Mouse (Mus musculus) yolk sac, embryonic 10.5 days (tissue): ENCODE results near the gene Atxn7l1.

Experiments
- DNase-seq: peaks from one replicate; pipeline ENCODE4 v3.0.0-alpha.2; 2017; ENCODE audit warnings: low spot score

Gene Atxn7l1

DNA sequence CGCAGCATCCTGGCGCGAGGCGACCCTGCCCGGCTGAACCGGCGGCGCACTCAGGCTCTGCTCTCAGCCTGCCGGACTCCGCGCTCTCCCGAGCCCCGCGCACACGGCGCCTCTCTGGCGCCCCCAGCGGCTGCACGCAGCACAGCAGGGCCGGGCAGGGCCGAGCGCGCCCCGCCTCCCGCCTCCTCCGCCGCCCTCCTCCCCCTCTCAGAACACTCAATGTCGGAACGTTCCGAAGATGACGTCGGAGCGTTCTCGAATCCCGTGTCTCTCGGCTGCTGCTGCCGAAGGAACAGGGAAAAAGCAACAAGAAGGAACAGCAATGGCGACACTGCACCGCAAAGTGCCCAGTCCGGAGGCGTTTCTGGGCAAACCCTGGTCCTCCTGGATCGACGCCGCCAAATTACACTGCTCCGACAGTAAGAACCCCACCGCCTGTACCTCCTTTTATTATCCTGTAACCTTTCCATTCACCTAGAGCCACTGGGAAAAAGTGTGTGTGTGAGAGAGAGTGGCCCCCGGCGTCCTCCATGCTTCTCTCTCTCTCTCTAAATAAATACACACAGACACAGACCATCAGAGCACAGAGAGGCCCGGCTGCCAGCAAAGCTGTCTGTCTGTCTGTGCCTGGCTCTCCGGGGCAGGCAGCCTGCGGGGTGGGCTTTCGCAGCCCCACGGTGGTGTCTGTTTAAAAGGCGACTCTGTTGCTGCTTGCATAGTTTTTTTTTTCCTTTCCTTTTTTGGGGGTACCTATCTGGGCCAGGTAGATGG, at the start of gene Atxn7l1:
Gene Atxn7l1 (plus strand): TSS at position 197 of the 771 bp plus-strand sequence.
- DNase-seq: peak; percentile 93

DNA sequence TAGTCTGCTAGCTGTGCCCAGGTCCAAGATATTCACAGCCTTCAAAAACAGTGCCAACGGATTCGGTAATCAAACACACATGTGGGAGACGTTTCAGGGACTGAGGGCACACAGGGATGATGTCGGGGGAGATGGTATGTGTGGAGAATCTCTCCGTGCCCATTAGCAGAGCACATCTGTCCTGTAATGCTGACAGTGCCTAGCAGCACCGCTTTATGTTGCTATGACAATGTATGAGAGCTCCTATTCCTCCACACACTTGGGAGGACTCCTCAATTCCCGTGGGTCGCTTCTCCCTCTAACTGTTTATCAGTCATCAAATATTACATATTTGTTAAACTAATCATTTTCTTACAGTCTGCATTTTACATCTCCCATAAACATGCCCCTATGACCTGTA, 45.9 kb upstream of the Atxn7l1 start:
- DNase-seq: no peak

DNA sequence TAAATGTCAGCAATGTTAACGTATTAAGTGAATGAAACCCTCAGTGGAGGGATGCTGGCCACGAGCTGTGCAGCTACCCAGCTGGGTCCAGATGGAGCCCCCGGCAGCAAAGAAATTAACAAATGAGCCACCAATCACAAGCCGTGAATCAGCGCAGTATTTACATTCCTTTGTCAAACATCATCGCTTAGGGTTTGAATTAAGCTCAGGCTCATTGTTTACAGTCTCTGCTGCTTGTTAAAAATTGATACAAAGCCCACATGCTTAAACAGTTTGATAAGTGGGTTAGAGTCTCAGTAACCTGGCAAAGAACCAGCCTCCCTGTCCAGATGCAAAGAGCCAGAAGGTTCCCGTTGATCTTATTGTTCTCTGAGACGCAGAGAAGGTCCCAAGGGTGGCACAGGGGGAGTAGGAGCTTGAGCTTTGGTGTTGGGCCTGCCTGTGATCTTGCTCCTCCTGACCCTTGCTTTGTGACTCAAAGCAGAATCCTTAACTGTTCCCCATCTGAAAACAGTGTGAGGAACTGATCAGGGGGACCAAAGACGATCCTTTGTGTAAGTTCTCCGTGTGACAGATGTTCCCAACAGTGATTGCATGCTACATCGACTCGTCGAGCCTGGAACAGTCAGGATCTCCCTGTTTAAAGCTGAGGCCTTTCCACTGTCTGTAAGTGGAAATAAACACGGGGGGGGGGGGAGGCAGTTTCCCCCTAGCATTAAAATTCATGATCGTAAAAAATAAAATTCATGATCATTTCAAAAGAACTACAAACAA, 45.0 kb upstream of the Atxn7l1 start:
- peak; percentile 1 for DNase-seq

DNA sequence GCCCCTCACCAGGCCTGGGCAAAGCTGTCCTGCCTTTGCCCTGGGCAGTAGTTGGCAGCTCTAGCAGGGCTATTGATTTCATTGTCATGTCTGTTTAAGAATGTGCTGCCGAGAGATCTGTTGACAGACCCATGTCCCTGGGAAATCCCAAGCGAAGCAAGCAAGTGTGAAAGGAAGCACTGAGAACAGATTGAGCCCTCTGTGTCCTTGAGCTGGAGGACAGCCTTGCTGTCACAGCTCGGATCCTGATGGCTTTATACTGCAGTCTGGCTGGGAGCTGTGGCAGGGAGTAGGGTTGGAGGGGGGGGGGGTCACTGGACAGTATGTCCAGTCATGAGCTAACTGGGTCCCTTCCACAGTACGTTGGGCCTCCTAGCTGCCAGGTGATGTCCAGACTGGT, 41.8 kb upstream of the Atxn7l1 start:
- DNase-seq: no peak

DNA sequence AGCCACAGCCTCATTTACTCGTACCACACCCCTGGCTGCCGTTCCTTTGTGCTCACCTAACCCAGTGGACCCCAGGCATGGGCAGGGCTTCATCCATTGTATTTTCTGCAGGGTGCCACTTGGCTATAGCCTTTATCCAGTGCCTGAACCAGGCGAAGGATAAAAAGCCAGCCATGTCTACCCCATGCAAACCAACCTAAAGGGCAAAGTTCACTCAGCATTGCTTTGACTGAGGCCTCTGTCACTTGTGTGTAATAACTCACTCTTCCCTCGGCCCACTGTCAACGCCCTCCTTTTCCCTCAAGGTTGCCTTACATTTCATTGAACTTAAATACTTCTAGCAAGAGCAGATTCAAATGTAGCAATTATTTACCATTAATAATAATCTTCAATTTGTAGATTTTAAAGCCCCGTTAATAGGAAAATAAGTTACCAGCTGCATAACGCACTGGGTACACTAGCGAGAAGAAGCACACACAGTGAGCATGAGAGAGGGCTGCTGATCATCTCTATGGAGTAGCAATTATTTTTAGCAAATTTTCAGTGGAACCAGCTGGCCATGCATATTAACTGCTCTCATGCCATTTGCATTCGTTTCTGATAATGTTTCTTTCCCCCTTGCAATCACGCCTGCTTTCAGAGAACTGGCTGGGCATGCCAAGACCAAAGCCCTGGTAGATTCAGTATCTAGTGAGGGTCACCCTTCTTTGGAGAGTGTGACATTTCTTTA, 40.9 kb upstream of the Atxn7l1 start:
- no peak for DNase-seq

DNA sequence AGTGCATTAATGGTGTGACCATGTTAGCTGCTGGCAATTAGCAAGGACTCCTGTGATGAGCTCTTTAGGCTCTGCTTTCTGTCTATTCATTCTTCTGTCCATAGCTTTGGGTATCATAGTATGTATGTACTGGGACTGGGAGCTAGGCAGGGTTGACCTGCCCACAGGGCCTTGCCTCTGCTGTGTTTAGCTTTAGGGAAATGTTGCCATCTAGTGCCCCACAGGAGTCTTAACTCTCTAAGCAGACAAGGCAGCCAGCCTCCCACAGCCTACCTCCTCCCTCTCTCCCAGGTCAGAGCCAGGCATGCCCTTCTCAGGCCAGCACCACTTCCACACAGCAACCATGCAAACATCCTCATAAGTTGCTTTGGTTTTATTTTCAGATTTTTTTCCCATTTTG, 38.0 kb upstream of the Atxn7l1 start:
- DNase-seq: peak; percentile 7

DNA sequence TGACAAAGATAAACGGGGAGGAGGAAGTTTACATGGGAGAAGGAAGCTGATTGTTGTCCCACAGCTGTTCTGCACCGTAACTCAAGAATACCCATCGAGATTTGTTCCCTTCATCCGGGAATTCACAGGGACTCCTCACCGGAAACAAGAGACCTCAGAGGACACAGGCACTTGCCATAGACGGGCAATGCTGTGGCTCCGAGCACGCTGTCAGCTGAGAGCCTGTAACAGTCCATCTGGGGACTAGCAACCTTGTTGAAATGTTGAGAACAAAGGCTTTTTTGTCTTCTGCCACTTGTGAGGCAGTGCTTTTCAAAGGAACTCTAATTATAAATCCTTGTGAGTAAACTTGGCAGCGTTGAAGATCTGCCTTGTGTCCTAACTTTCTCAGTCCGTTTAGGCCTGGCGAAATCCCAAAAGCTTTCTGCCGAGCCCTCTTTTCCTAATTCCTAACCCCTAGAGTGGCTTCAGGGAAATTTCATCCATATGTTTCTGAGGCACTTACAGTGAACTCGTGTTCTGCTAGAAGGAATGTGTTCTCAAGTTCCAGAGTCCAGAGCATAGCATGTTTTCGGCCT, 36.5 kb upstream of the Atxn7l1 start:
- DNase-seq: no peak

DNA sequence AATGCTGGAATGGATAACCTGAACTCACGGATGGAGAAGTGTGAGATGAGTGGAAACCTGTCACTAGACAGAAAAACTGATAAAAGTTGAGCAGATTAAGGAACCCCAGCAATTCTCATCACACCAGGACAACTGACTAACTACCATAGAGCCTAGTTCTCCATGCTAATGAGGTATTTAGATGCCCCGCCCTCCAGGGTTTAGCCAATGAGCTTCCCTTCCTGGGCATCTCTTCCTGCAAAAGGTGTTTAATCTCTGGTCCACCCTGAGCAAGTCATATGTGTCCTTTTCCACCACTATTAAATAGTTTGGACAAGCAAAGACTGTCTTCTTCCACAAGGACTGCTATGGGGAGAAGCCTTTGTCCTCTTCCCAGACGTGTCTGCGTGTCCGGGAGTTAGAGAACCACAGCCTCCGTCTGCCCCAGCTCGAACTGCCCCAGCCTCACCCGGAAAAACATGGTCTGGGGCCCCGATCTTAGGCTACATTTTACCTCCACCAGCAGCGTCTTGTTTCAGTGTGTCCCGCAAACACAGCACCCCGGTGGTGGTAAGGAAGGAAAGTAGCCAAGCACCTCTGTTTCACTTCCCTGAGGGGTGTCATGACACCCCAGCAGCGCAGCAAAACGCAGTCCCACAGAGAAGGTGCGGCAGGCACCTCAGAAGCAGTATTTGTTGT, 28.7 kb upstream of the Atxn7l1 start:
- DNase-seq: no peak

DNA sequence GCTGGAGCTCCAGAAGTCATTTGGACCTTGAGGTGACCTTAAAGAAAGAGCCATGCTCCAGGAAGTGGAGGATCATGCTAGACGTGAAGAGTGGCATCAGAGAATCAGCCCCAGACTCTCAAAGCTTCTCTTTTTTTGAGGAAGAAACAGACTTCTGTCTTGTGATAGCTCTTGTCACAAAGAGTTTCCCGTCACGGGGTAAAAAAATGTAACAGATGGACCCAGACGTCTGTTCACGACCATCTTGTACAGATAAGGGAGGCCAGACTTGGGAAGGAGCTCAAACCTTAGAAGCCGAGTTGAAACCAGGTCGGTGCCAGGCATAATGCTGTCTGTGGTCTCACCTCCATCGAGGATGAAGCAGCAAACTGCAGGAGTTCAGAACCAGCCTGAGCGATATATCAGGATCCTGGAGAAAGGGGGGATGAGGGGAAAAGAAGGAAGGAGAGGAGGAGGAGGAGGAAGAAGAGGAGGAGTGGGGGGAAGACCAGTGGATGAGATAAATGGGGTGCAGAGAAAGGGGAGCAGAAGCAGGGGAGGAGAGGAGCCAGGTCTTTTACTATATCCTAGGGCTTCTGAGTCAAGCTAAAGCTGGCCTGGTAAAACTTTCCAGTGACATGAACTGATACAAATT, 21.8 kb upstream of the Atxn7l1 start:
- no peak for DNase-seq

DNA sequence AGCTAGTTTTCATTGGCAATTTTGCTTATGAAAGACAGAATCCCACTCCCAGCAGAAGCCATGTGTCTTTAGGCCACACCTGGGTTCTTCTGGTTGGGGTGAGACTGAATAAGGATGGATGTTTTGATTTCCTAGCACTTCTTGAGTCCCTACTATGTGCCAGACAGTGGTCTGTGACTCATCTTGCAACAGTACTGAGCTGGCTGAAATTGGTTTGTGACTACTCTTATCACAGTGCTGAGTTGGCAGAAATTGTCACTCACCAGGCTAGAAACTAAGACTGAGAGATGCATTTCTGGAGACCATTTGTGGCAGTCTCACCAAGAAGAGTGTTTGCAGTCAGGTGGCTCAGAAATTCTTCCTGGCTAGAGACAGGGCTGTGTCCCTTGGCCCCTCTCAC, 21.2 kb upstream of the Atxn7l1 start:
- no peak for DNase-seq

DNA sequence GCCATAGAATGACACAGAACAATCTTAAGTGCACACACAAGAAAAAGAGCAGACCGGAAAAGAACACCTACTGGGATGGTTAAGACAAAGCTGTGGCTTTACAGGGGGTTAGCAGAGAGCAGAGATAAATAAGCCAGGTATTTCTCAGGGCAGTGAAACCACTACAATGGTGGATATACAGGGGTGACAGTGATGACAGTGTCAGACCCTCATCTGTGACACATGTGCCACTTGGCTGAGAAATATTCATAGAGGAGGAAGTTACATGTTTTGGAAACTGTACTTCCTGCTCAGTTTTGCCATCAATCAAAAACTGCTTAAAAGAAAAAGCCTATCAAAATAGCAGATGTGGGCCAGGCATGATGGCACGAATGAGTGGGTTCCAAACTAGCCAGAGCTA, 19.4 kb upstream of the Atxn7l1 start:
- DNase-seq: no peak

DNA sequence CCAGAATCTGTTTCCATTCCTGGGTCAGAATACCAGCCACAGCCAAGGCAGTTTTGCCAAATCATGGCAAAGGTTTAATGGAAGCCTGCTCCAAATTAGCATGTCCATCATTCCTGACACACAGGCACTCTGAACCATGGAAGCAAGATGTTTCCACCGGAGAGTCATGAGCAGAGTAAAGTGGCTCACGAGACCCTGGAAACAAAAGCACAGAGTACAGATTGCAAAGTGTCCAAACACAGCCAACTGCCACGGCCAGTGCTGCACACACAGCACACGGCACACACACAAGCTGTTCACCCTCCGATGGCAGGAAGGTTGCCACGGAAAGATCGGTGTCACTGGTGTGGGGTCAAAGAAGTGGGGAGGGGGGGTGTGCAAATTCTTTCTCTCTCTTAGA, 18.8 kb upstream of the Atxn7l1 start:
- DNase-seq: no peak

DNA sequence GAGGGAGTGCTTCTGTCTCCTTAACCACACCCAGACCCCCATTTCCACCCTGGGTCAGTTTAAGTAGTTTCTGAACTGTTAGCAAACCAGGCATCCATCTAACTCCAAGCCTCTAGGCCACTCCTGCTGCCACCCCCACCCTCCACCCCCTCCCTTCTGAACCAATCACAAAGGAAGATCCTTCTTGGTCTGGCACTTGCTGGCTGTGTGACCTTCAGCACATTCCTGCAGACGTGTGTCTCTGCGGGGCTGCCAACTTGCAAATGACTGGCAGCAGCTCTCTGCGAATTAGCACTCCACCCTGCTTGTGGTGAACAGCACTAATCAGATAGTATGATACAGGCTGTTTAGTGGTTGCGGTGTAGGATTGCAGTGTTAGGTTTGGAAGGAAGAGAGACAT, 18.1 kb upstream of the Atxn7l1 start:
- DNase-seq: no peak

DNA sequence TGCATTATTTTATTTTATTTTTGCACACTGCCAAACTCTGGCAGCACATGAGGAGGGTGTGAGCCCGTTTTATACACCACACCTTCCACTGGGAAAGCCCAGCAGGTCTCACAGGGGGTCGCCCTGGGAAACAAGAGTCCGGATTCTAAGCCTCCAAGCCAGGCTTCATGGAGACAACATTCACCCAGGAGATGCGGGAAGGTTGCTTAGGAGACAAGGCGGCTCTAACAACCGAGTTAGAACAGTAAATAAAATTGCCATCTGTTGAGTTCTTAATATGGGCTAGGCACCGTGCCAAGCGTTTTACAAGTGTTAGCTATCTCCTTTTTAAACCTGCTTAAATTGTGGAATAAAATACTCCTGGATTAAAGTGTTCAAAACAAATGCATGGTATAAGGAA, 17.1 kb upstream of the Atxn7l1 start:
- no peak for DNase-seq

DNA sequence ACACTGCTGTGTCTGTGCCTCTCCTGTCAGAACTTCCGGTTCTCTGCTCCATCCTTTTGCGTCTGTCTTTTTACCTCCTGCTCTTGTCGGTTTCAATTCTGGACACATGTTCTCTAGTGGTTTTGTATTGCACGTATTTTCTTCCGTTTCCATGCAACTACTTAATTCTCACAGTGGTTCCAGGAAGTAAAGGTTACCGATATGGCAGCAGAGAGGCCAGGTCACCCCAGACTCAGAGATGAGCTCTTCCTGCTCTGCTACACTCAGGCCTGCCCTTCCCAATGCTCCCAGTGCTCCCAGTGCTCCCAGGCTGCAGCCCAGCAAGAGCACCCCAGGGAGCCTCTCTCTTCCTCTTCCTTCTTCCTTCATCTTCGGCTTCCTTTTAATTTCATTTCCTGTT, 15.7 kb upstream of the Atxn7l1 start:
- DNase-seq: no peak

DNA sequence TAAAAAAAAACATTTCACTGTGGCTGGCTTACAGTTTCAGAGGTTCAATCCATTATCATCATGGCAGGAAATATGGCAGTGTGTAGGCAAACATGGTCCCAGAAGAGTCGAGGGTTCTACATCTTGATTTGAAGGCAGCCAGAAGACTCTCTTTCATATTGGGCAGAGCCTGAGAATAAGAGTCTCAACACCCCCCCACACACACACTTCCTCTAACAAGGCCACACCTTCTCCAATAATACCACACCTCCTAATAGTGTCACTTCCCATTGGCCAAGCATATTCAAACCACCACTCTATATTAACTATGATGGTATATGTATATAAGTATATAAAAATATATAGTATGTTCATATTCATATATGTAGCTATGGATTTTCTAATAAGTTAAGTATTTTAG, 9.6 kb upstream of the Atxn7l1 start:
- DNase-seq: no peak

DNA sequence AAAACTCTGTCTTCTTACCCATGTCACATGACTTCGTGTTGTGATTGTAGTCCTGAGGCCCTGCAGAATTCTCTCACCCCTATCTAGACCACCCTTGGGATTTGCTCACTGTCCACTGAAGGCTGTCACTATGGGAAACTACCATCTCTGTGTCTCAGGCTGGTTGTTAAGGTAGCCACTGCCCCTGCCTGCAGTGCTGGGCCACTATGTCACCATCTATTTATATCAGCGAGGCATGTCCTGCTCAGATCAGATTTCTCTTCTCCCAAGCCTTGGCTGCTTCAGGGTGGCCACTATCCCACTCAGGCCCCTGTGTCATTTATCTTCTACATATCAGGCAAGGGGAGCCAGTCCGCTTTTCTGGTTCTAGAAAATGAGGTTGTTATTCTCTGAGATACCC, 8.4 kb upstream of the Atxn7l1 start:
- no peak for DNase-seq

DNA sequence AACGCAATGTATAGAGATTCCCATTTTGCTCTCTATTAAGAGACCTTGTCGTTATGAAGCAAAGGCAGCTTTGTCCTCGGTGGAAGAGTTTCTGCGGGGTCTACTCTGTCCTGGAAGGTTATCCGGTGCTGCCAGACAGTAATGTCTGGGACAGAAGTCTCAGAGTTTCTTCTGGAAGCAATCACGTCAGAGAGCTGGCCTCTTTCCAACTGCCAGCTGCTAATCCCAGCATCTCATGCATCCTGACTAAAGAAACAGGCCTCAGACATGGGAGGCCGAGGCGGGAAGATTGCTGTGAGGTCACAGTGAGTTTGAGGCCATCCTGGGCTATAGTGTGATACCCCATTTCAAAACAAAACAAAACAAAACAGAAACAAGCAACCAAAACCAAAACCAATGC, 3.0 kb upstream of the Atxn7l1 start:
- no peak for DNase-seq

DNA sequence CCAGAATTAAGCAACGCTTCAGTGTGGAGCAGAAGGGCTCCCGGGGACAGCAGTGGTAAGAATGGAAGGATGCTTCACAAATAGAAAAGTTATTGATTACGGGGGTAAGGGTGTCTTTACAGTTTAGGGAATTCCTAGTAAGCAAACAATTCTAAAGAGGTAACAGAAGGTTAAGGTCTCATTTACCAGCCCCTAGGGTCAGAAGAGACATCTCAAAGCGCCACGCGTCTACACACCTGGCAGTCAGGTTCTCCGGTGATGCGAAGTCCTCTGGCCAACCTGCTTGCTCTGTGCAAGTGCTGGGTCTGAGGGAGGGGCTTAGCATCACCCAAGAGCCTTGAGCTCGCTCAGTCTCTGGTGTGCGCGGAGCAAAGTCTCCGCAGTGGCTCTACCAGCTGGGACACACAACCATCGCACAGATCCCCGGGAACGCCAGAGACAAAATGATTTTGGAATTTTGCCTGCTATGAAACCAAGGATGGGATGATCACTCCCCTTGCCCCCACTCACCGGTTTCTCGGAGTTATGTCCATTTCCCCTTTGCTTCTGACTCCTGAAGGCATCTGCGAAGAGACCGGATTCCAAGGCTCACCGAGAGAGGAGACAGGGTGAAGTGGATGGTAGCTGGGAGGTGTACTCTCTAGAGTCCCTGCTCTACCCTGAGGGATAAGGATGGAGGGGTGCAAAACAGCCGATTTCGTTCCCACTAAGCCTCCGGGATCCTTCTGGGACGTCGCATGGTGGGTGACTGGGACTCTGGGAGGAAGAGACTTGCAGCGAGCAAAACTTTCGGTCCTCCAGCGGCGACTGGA, 665 bp upstream of the Atxn7l1 start:
- DNase-seq: no peak

DNA sequence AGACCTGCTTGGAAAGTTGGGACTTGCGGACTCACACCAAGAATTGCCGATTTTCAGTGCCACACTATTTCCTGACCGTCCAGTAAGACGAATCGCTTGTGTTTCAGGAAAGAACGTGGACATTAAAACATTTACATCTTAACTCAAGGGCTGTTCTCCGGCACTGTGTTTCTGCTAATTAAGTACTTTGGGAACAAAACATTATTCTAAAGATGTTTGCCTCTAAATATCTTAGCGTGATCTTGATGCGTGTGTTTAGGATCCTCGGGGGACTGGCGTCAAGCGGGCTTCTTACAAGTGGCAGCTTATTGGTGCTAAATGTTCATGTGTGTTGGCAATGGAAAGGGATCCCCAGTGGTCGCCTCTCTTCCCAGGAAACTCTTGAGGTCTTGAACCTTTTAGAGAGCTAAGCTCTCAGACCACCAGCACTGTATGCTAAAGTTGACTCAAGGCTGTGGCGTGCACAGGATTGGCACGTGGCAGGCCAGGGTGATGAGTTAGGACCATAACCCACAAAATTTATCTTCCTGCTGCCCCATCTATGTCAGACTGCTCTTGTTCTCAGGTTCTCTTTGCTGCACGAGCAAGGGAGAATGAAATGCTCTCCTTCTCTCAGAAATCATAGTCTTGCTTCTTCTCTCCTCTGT, 2.2 kb downstream of the Atxn7l1 start:
- DNase-seq: no peak
